Mouse (Mus musculus) heart, adult 18-20 months (tissue): ENCODE data around the gene Bmp8a. TPM values are rescaled to one million over a fixed set of nuclear protein-coding genes. Genes with fewer than 3 reads are reported as not detected.
"Not testable (repeated sequence)": the region's sequence is repeated elsewhere in the genome, so short reads cannot be mapped to it uniquely, and the experiment has no call there.

ENCODE experiments used
- DNase-seq, 2 experiments: peaks; one replicate each; pipeline ENCODE4 v3.0.0; 2021 to 2022; ENCODE audit warnings: mixed read lengths in 1 of 2
- long read RNA-seq, 2 experiments: library from polyadenylated mRNA; stranded (forward); transcript quantifications; one replicate each; pipeline ENCODE4 v2.0.0; 2021
- total RNA-seq, 2 experiments: library from RNA; stranded (reverse); gene quantifications; 2 replicates each; pipeline ENCODE4 v1.2.3; 2021

Gene Bmp8a
- total RNA-seq: not detected
- long read RNA-seq, experiment 1: 0 reads
- long read RNA-seq, experiment 2: 0 reads

GRCm38 (mm10) chr4:123342642-123343470, at the start of gene Bmp8a:
Bmp8a (minus strand) TSS chr4:123343252.
- peak; percentile 63 to 71 for DNase-seq

- DNase-seq: no peak
Measured at GRCm38 (mm10) chr4:123392187-123392586, 49.1 kb upstream of the Bmp8a start.

GRCm38 (mm10) chr4:123385028-123385427, 42.0 kb upstream of the Bmp8a start:
- no peak for DNase-seq

- DNase-seq: no peak
Measured at GRCm38 (mm10) chr4:123383173-123383572, 40.1 kb upstream of the Bmp8a start.

GRCm38 (mm10) chr4:123382051-123382450, 39.0 kb upstream of the Bmp8a start:
- DNase-seq: no peak

DNA sequence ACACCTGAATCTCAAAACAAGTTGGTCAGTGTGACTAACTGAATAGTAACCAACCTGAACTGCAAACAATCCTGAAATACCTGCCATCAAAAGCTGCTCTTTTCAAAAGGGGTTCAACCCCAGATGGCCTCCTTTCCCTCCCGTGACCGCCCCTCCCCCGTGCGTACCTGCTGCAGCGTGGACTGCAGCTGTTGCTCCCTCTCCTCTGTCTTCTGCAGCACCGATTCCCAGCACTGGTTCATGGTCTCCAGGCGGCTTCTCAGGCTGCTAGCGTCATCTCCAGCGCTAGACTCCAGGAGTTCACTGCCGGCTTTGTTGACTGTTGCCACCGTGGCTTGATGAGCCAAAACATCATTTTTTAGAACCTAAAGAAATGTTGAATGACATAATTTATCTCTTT, 38.5 kb upstream of the Bmp8a start:
- no peak for DNase-seq

DNA sequence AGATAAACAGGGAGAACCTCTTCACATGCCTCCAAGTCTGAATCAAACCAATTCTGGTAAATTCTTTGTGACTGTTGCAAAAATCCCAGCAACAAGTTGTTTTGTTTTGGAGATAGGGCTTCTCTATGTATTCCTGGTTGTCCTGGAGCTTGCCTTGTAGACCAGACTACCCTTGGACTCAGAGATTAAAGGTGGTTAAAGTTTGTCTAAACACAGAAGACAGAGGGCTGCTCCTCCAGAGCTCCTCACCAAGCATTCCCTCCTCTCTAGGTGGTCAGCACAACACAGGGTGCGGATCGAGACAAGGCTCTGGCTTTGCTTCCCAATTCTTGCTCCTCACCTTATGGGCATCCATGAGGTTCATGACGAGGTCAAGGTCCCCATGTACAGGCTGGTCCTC, 33.0 kb upstream of the Bmp8a start:
- no peak for DNase-seq

GRCm38 (mm10) chr4:123374316-123375008, 31.4 kb upstream of the Bmp8a start:
- DNase-seq: no peak

- DNase-seq: no peak
Measured at GRCm38 (mm10) chr4:123363555-123363954, 20.5 kb upstream of the Bmp8a start.

DNA sequence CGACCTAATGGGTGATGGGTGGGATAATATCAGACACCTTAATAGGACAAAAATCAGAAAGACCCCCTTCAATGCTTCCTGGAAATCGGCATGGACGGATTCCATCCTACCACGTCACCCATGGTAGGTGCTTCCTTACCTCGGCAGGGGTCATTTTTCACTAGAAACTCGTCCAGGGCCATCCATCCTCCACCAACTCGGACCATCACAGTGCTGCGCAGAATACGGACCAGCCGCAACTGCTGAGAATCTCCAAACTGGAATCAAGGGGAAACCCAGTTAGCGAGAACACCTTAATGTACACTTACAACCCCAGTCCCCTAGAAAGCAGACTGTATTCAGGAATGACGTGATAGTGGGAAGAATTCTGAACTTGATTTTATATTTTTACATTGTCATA, 17.7 kb upstream of the Bmp8a start:
- DNase-seq: no peak

GRCm38 (mm10) chr4:123358613-123359012, 15.6 kb upstream of the Bmp8a start:
- no peak for DNase-seq

- no peak for DNase-seq
Measured at GRCm38 (mm10) chr4:123355941-123356340, 12.9 kb upstream of the Bmp8a start.

DNA sequence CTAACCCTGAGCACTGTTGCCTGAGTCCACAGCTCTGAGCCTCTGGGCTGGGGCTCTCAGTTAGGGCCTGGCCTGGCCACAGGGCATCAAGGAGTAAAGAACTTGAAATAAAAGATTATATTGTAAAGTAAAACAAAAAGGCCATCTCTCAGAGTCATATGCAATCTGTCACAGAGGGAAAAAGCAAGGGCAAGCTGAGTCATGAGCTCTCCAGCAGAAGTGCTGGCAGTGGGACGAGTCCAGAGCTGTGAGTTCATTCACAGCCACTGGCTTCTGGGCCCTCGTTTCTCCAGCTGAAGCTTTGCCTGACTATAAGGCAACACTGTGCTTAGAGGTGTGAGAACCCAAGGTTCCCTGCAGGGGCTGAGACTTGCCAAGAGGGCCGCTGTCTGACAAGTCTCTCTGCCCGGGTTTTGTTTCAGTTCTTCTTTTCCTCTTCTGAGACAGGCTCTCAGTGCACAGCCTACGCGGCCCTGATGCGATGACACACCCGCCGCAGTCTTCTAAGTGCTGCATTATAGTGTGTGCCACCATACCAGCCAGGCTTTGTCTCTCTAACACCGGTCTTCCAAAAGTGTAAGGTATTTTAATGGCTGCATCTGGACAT, 10.3 kb upstream of the Bmp8a start:
- no peak for DNase-seq

- DNase-seq: no peak
Measured at GRCm38 (mm10) chr4:123343471-123343789, 378 bp upstream of the Bmp8a start.

DNA sequence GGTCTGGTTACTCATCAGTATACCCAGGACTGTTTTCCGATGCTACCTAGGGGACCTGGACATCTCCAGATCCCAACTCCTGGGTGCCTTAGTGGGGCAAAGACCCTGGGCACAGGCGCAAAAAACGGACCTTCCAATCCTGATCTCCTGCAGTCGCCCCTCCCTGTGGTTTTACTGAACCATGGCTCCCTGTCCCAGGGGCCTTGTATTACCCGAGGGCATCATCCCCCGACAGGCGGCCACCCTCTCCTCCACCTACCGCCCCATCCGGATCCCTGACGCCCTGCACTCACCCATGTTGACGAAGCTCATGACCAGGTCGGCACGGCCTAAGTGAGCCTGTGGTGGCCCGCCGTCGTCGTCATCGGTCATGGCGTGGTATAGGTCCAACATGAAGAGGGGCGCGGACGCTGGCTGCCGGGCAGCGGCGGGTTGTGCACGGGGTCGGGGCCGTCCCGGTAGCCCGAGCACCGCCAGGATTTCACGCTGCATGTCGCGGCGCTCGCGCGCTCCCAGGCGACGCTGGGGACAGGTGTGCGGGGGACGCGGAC, 886 bp downstream of the Bmp8a start:
- DNase-seq: no peak

DNA sequence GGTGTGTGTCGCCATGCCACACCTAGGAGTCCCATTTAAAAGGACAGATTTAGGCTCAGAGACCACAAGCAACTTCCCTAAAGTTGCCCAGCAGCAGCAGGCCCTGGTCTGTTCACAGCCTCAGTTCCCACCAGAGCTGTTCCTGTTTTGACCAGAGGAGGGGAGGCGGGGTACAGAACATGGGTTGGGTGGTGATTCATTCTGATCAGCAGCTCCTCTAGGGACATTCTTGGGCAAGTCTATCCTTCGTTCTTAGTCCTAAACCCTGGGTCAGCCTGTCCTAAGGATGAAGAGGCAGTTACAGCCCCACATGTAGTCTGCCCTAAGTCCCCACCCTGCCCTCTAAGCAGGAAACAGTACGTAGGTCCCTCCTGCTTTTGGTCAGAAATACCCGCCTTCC, 2.8 kb downstream of the Bmp8a start:
- peak in 1 of 2 experiments; percentile 19 for DNase-seq

GRCm38 (mm10) chr4:123337693-123338092, 5.4 kb downstream of the Bmp8a start:
- no peak for DNase-seq

DNA sequence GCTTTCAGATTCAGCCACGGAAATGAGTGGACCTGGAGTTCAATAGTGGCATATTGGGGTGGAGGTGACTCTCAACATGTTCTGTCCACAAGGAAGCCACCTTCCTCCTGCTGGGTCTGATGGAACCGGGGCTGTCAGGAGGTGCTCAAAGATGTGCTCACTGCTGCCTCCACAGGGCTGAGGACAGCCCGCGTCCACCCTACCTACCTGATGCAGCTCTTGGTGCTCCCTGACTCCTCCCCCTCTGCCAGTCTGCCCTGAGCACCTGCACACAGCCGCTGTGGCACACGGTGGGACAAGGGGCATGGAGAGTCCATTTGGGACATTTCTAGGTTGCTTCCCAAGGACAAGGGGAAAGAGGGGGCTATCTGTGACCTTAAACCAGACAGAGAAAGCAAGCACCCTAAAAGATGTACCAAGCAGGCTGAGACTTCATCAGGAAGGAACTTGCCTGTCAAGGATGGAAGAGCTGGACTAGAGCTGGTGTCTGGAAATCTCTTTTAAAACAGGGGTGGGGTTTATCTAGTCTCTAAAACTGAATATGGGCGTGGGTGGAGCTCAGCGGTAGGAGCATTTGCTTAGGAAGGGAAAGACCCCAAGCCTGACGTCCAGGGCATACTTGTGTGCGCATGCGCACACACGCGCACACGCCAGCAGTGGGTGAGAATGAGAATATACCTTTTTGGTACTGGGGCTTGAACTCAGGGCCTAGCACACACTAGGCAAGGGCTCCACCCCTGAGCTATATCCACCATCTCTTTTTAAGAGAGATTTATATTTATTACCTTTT, 7.1 kb downstream of the Bmp8a start:
- DNase-seq: no peak

GRCm38 (mm10) chr4:123335244-123335643, 7.8 kb downstream of the Bmp8a start:
- not testable (repeated sequence) for DNase-seq

GRCm38 (mm10) chr4:123334177-123334576, 8.9 kb downstream of the Bmp8a start:
- DNase-seq: no peak

GRCm38 (mm10) chr4:123333151-123333550, 9.9 kb downstream of the Bmp8a start:
- DNase-seq: no peak

- DNase-seq: not testable (repeated sequence)
Measured at GRCm38 (mm10) chr4:123331961-123332360, 11.1 kb downstream of the Bmp8a start.
